Mouse (Mus musculus): Measurements from ENCODE around the gene Ces1b. TPM values are rescaled to one million over a fixed set of nuclear protein-coding genes. Genes with fewer than 3 reads are reported as not detected.

Ces1b gene
- polyA plus RNA-seq, 1 experiment from 2014 or later, result not detected

- Histone ChIP-seq H3K4me3 (replicated peaks) (no peak overlapping the region), H3K27me3 (no peaks in the 10 kb centered on the region), H3K4me1 (replicated peaks) (no peaks in the 10 kb centered on the region), H3K4me2 (no peak overlapping the region), H3K36me3 (no peaks in the 10 kb centered on the region), H3K9ac (no peak overlapping the region), H3K27ac (no peak overlapping the region), H3K9me3 (replicated peaks) (no peaks in the 10 kb centered on the region)
- DNase-seq, result no peak
- 14% methylated on average over 5 of the region's 5 CpGs for WGBS (ENCODE audit: insufficient replicate concordance)
- no peak for ATAC-seq (ENCODE audit: low read depth)
Measured at GRCm38 (mm10) chr8:93010286-93010685, 69.5 kb downstream of the Ces1b start.

Other genes with a start within 250 kb of the Ces1b start
- gene Lpcat2, start 224.7 kb downstream of the Ces1b start, polyA plus RNA-seq (2015; fragmentation: Nextera tagmentation; extraction: Ambion mirVana), result 3.4 and 4.1 TPM in 2 replicates
- not detected in 2 replicates for gene Capns2, start 178.6 kb downstream of the Ces1b start, polyA plus RNA-seq (2015; fragmentation: Nextera tagmentation; extraction: Ambion mirVana)
- not detected in 2 replicates for gene Slc6a2, start 119.9 kb downstream of the Ces1b start, polyA plus RNA-seq (2015; fragmentation: Nextera tagmentation; extraction: Ambion mirVana)
- gene Ces1a, start 31.8 kb downstream of the Ces1b start, polyA plus RNA-seq (2015; fragmentation: Nextera tagmentation; extraction: Ambion mirVana), result not detected in 2 replicates
- 0.45 and 0.50 TPM in 2 replicates for gene Ces1c, start 51.3 kb upstream of the Ces1b start, polyA plus RNA-seq (2015; fragmentation: Nextera tagmentation; extraction: Ambion mirVana)
- 5.2 and 6.2 TPM in 2 replicates for gene Ces1d, start 117.8 kb upstream of the Ces1b start, polyA plus RNA-seq (2015; fragmentation: Nextera tagmentation; extraction: Ambion mirVana)
- 0.57 and 0.69 TPM in 2 replicates for gene Ces1e, start 149.6 kb upstream of the Ces1b start, polyA plus RNA-seq (2015; fragmentation: Nextera tagmentation; extraction: Ambion mirVana)
- 0.15 and 0.17 TPM in 2 replicates for gene Ces1f, start 199.7 kb upstream of the Ces1b start, polyA plus RNA-seq (2015; fragmentation: Nextera tagmentation; extraction: Ambion mirVana)